Mouse (Mus musculus): ENCODE results near the gene Arid3c.

The Arid3c gene

GRCm38 (mm10) chr4:41744131-41744530 is 13.2 kb upstream of the Arid3c start:
- no peak for DNase-seq

- peak; percentile 93 to 95 for DNase-seq
Measured at GRCm38 (mm10) chr4:41741158-41741560, 10.2 kb upstream of the Arid3c start.

DNA sequence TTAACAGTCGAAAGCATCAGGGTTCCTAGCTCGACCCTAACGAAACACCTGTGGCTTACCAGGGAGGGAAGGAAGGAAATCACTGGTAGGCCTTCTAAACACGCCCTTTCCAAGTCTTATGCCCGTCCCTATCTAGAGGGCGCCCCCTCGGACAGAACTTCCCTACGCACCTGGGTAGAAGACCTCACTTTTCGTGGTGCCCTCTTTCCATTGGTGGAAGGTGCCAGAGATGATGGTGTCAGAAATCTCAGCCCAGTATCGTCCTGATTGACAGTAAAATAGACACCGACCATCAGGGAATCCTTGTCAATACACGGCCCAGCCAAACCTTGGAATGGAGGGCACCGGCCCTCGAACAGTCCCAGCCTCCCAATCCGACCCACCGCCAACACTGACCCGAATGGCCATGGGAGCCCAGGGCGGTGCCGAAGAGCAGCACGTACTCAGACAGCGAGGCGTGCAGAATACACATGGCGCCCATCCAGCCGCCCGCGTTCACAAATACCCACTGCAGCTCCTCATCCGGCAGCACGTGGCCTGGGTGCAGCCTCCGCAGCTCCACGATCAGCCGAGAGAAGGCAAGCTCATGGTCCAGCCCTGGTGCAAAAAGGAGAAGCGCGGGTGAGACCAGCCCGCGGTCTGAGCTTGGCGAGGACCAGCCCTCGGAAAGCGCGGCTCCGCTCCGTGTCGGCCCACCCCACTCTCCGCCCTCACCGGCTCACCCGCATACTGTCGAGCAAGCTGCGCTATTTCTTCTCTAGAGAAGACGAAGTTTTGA is 9.6 kb upstream of the Arid3c start:
- DNase-seq = peak; percentile 72 to 78

DNA sequence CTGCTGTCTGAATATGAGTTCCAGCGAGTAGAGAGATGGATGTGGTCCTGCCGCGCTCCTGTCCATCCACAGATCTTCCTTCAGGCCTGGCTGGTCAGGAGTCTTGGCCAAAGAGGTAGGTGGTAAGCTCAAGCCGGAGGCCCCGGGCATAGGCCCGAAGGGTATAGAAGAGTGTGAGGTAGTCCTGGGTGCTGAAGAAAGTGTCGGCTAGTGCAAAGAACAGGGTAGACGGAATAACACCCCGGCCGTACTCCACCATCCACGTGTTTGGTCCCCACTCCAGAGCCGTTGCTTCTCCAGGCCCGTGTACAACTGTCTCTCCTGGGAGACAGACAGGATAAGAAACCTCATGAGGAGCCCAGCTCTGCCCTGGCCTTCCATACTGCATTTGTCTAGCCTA is 8.3 kb upstream of the Arid3c start:
- DNase-seq = no peak

GRCm38 (mm10) chr4:41738256-41738603 is 7.3 kb upstream of the Arid3c start:
- DNase-seq = no peak

- DNase-seq = peak; percentile 83 to 85
Measured at GRCm38 (mm10) chr4:41737602-41738255, 6.8 kb upstream of the Arid3c start.

GRCm38 (mm10) chr4:41726826-41727621 is 3.9 kb downstream of the Arid3c start:
- DNase-seq = no peak

GRCm38 (mm10) chr4:41722918-41723351 is 8.0 kb downstream of the Arid3c start, which contains the start of gene Dctn3:
Gene Dctn3 (minus strand): TSS chr4:41723170.
- DNase-seq = peak; percentile 87 to 91

GRCm38 (mm10) chr4:41716834-41717233 is 14.1 kb downstream of the Arid3c start:
- no peak for DNase-seq

- DNase-seq = peak; percentile 80 to 81
Measured at GRCm38 (mm10) chr4:41715596-41715995, 15.3 kb downstream of the Arid3c start.

DNA sequence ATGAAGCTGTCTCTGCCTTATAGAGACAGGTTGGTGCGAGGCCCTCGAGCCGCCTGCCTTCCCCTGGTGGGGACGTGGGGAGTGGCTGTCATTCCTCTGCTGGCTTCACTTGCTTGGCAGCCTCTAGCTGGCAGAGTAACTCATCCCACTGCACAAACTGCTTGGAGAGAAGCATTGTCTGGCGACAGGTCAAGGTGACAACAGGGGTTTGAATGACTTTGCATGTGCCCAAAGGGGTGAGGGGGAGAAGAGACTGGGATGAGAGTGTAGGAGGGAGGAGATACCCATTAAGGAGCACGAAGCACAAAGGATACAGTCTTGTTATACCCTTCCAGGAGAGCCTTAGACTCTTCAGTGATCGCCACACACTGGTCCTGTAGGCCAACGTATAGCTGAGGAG is 15.9 kb downstream of the Arid3c start:
- DNase-seq = peak in 1 of 2 experiments; percentile 37

GRCm38 (mm10) chr4:41714276-41714675 is 16.7 kb downstream of the Arid3c start:
- peak; percentile 87 to 88 for DNase-seq

GRCm38 (mm10) chr4:41713197-41714067 is 17.5 kb downstream of the Arid3c start, which contains the start of gene Rpp25l:
Gene Rpp25l (minus strand): TSS chr4:41713534.
- DNase-seq = peak; percentile 89 to 93

- peak in 1 of 2 experiments; percentile 44 for DNase-seq
Measured at GRCm38 (mm10) chr4:41712421-41713196, 18.3 kb downstream of the Arid3c start.

- DNase-seq = peak in 1 of 2 experiments; percentile 50
Measured at GRCm38 (mm10) chr4:41711705-41712375, 19.1 kb downstream of the Arid3c start.

DNA sequence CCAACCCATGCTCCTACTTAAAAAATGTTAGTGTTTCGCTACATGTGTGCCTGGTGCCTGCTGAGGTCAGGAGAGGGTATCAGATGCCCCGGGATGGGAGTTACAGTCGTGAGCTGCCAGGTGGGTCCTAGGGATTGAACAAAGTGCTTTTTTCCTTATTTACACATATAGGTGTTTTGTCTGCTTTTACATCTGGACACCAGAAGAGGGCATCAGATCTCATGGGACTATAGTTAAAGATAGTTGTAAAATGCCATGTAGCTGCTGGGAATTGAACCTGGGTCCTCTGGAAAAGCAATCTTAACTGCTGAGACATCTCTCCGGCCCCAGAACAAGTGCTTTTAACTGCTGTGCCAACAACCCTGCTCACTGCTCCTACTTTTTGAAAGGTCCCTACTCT is 20.7 kb downstream of the Arid3c start:
- no peak for DNase-seq

GRCm38 (mm10) chr4:41708192-41708745 is 22.7 kb downstream of the Arid3c start:
- DNase-seq = peak; percentile 67 to 82

- peak; percentile 83 to 87 for DNase-seq
Measured at GRCm38 (mm10) chr4:41707011-41707535, 23.9 kb downstream of the Arid3c start.

DNA sequence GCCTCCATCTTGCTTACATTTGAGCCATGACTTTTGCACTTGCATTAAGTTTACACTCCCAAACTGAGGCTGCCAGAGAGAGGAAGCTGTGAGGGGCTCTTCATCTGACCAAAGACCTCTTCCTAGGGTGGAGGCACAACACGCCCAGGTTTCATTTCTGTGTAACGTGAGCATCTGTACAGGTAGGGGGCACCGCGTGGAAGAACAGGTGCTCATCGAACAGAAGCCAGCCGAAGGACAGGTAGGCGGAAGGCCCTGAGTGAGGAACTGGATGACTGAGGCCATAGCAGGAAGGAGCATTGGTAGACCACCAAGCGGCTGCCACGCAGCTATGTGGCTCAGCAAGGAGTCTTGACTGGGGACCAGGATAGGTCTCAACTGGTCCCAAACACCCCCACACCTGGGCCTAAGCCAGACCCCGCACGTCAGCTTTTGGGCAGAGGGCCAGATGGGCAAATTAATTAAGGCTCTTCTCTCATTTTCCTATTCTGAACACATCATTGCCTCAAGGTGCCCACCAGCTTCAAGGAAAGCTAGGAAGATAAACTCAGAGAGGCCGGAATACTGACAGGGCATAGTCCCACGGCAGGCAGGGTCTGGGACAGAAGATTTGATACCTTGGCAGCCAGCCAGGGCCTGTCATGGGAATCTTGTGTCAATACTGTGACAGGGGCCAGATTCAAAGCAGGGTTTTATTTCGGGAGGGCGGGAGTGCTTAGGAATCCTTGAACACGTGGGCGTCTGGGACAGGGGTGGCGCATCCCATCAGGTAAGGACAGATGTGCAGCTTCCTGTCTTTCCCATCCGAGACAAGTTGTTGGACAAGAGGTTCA is 24.8 kb downstream of the Arid3c start:
- DNase-seq = peak in 1 of 2 experiments; percentile 75

All from cerebellum, postnatal 14 days (tissue).